Mouse (Mus musculus) liver, adult 10 weeks (tissue): ENCODE measurements around the gene Musk. TPM values are rescaled to one million over a fixed set of nuclear protein-coding genes. Genes with fewer than 3 reads are reported as not detected.

Experiments
- polyA plus RNA-seq: library from polyadenylated mRNA; stranded (reverse); fragments of 350-450 nt; fragmentation: Illumina TruSeq; extraction: RNeasy Lipid Tissue Mini Kit (QIAGEN cat#74804); gene quantifications from one replicate; pipeline ENCODE4 v1.2.3, GENCODE M21; 2014; ENCODE audit warnings: low read depth, low replicate concordance

Musk gene
- polyA plus RNA-seq = not detected

DNA sequence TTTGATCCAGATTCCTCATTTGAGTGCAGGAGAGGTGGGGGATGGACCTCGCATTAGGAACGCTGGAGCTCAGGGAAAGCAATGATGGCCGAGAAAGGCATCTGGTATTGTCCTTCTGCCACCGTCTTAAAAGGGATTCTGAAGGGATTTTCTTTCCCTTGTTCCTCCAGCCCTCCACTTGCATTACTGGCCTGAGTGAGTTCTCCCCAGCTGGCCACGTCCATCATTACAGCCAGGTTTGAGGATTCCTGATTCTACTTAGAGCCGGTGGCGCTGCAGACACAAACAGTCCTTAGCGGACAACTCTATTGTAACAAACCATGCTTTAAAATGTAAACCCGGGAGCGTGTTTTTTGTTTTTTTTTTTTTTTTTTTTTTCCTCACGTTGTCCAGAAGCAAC is at the start of gene Musk:
Musk (plus strand) TSS at position 274 of the 400 bp plus-strand sequence.

Other genes with a start within 250 kb of the Musk start
- 0.05 TPM for gene Svep1, start 79.1 kb upstream of the Musk start, polyA plus RNA-seq